Mouse (Mus musculus) embryonic facial prominence, embryonic 11.5 days (tissue): ENCODE measurements around the gene Nmnat2. TPM values are rescaled to one million over a fixed set of nuclear protein-coding genes. Genes with fewer than 3 reads are reported as not detected.

Source experiments
- ATAC-seq: fragments of 200-750 bp; cut with Nextera tagmentation; replicated peaks from 2 replicates; pipeline ENCODE4 v1.8.0; 2017; ENCODE audit warnings: low read depth; ENCODE audit not compliant: insufficient number of reproducible peaks, low FRiP score, low TSS enrichment
- DNase-seq: peaks from one replicate; pipeline ENCODE4 v3.0.0-alpha.2; 2015; ENCODE audit warnings: low spot score
- H3K27ac ChIP-seq: fragments of 300-500 bp; sonication (generic); replicated peaks from 2 replicates; pipeline ENCODE4 v1.5.1; 2014; ENCODE audit warnings: mild to moderate bottlenecking, low read depth, low read length, control low read depth
- H3K27me3 ChIP-seq: fragments of 300-500 bp; sonication (generic); 2 replicates; pipeline ENCODE4 v1.6.1; 2014; ENCODE audit warnings: mild to moderate bottlenecking, low read length, moderate library complexity, mixed read lengths; ENCODE audit not compliant: control insufficient read depth, insufficient read depth
- H3K36me3 ChIP-seq: fragments of 300-500 bp; sonication (generic); replicated peaks from 2 replicates; pipeline ENCODE4 v1.6.1; 2014; ENCODE audit warnings: low read depth, mild to moderate bottlenecking, low read length, moderate library complexity, mixed read lengths; ENCODE audit not compliant: control insufficient read depth, insufficient read depth
- H3K4me1 ChIP-seq: fragments of 300-500 bp; sonication (generic); 2 replicates; pipeline ENCODE4 v1.6.1; 2014; ENCODE audit warnings: low read length, mixed read lengths; ENCODE audit not compliant: control insufficient read depth, insufficient read depth
- H3K4me2 ChIP-seq: fragments of 300-500 bp; sonication (generic); 2 replicates; pipeline ENCODE4 v1.6.1; 2014; ENCODE audit warnings: low read depth, mild to moderate bottlenecking, control low read depth, low read length, moderate library complexity
- H3K4me3 ChIP-seq: fragments of 300-500 bp; sonication (generic); 2 replicates; pipeline ENCODE4 v1.5.1; 2014; ENCODE audit warnings: low read depth, low read length, control low read depth
- H3K9ac ChIP-seq: fragments of 300-500 bp; sonication (generic); replicated peaks from 2 replicates; pipeline ENCODE4 v1.6.1; 2014; ENCODE audit warnings: mild to moderate bottlenecking, control low read depth, low read length
- H3K9me3 ChIP-seq: fragments of 300-500 bp; sonication (generic); replicated peaks from 2 replicates; pipeline ENCODE4 v1.6.1; 2016; ENCODE audit warnings: mild to moderate bottlenecking, low read length, inconsistent platforms, mixed read lengths; ENCODE audit not compliant: control insufficient read depth
- WGBS: fragments of 180-500 bp; shearing (Covaris S2); extraction: QIAGEN DNeasy Blood & Tissue Kit; methylation state at CpG from one replicate; pipeline ENCODE4 v1.1.7; 2014; 5-methylcytosine and 5-hydroxymethylcytosine counted together
- polyA plus RNA-seq: library from polyadenylated mRNA; unstranded; fragments of >200 nt; fragmentation: Nextera tagmentation; extraction: Ambion mirVana; gene quantifications from 2 replicates; pipeline ENCODE4 v1.2.1, GENCODE M21; 2014

The Nmnat2 gene
- polyA plus RNA-seq, 1 experiment from 2014 or later: 4.3 TPM

DNA sequence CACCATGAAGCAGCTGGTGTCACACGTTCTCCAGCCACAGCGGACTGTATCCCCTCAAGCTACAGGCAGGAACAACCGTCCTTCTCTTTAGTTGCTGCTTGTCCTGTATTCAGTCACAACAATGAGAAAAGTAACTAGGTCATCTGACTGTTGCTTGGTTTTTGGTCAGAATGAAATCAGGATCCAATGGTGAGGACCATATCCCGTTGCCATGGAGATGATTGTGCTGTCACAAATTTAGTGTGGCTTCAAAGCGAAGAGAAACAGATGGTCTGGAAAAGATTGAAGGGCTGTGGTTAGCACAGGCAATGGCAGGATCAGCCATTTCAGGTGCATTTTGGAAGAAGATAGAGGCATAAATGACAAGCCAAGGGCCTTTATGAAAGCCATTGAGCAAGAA lies 18.4 kb upstream of the Nmnat2 start:
- Histone ChIP-seq H3K27me3 (no peaks in the 10 kb centered on the region), H3K9me3 (no peaks in the 10 kb centered on the region), H3K4me2 (no peak overlapping the region), H3K9ac (no peak overlapping the region), H3K27ac (no peak overlapping the region), H3K4me1 (no peaks in the 10 kb centered on the region), H3K36me3 (no peaks in the 10 kb centered on the region), H3K4me3 (no peak overlapping the region)
- ATAC-seq: no peak
- DNase-seq: peak; percentile 28
- WGBS: 75% methylated on average over 5 of the region's 5 CpGs

DNA sequence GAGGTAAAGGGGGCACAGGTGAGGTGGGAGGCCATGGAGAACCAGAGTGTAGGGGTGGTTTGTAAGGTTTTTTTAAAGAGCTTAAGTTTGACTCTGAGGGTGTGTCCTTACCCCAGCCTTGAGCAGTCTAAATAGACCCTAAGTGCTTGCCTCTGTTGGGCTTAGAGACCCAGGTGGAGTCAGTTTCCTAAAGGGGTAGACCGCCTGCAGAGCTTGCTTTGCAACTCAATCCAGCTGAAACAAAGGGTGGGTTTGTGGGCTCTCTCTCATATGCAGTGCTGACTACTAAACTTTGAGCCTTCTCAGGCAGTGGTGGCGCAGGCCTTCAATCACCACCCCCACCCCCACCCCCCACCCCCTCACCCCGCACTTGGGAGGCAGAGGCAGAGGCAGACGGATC lies 11.8 kb upstream of the Nmnat2 start:
- Histone ChIP-seq H3K4me1 (no peaks in the 10 kb centered on the region), H3K9ac (no peak overlapping the region), H3K9me3 (no peaks in the 10 kb centered on the region), H3K27ac (no peak overlapping the region), H3K4me3 (no peak overlapping the region), H3K36me3 (no peaks in the 10 kb centered on the region), H3K4me2 (no peak overlapping the region), H3K27me3 (no peaks in the 10 kb centered on the region)
- WGBS: 45% methylated on average over 4 of the region's 4 CpGs
- no peak for DNase-seq
- no peak for ATAC-seq

DNA sequence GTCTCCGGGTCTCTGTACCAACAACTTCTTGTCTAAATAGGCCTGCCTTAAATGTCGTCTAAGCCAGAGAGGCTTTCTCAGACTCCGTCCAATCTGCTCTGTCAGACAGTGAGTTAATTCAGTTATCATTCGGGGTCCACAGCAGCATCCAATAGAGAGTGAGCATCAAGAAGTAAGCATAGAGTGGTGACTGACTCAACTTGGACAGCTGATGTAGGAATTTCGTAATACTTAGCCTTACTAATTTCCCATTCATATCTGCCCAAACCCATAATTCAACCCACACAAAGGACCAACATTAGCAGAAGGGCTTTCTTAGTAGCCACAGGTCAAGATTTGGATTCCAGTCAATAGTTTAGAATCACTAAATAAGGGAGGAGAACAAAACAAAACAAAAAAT lies 626 bp upstream of the Nmnat2 start:
- Histone ChIP-seq H3K9ac (no peak overlapping the region), H3K36me3 (no peaks in the 10 kb centered on the region), H3K27me3 (peaks cover 22% of the 10 kb centered on the region), H3K4me1 (0 out of 2 replicates have a peak, but pooled peaks cover 5% of the 10 kb centered on the region), H3K4me2 (no peak overlapping the region), H3K4me3 (no peak overlapping the region), H3K9me3 (no peaks in the 10 kb centered on the region), H3K27ac (no peak overlapping the region)
- ATAC-seq: no peak
- 80% methylated on average over 5 of the region's 5 CpGs for WGBS
- no peak for DNase-seq

DNA sequence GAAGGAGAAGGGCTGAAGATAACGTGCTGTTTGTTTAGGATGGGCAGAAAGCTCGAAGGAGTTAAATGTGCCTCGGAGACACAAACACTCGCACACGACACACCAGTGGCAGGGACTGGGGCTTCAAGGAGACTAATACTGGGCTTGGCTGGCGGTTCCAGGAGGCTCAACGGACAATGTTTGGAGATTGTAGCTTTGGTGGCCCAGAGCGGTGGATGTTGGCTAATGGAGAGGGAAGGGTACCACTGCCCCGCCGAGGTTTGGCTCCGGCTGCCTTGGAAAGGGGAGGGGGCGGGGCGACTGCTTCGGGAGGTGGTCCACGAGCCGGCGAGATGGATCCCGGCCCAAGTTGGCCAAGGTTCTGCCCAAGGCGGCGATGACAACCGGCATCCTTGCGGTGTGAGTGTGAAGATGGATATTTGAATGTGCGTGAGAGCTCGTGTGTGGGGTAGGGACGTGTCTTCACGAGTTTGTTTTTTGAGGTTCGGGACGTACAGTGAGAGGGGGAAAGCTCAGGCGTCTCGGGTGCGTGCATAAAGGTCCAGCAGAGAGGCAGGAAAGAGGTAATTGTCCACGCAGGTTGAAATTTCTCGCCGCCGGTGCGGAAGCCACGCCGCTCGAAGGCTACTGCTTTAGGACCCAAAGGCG lies 895 bp downstream of the Nmnat2 start:
- Histone ChIP-seq H3K4me3 (peak overlapping the region; percentile 49), H3K4me1 (0 out of 2 replicates have a peak, but pooled peaks cover 5% of the 10 kb centered on the region), H3K9ac (no peak overlapping the region), H3K9me3 (no peaks in the 10 kb centered on the region), H3K4me2 (peak overlapping the region; percentile 84), H3K27ac (no peak overlapping the region), H3K36me3 (no peaks in the 10 kb centered on the region), H3K27me3 (peaks cover 22% of the 10 kb centered on the region)
- 2% methylated on average over 40 of the region's 40 CpGs for WGBS
- peak; percentile 50; the same call in 1 of the 2 replicates for ATAC-seq
- peak; percentile 20 for DNase-seq

DNA sequence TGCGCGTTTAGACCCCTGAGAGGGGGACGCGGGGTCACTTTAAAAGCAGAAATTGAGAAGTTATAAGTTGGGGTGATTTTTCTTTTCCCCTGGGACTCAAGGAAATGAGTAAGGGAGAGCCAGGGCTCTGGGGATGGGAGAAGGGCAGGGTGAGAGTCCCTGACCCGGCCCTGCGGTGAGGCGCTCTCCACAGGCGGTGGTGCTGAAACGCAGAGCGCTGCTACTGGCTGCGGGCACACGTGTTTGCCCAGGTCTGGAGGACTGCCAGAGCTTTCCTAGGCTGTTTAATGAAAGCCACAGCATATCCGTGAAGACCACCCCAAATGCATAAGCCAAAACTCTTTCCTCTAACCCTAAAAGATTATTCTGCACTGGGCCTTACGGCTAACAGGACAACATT lies 1.4 kb downstream of the Nmnat2 start:
- H3K4me2 ChIP-seq: peak overlapping the region; percentile 84
- peak overlapping the region; percentile 49 for H3K4me3 ChIP-seq
- H3K4me1 ChIP-seq: 0 out of 2 replicates have a peak, but pooled peaks cover 5% of the 10 kb centered on the region
- DNase-seq (peak; percentile 83), ATAC-seq (no peak; the same call in 1 of the 2 replicates)
- no peaks in the 10 kb centered on the region for H3K9me3 ChIP-seq
- H3K36me3 ChIP-seq: no peaks in the 10 kb centered on the region
- WGBS: 5% methylated on average over 14 of the region's 14 CpGs
- H3K27me3 ChIP-seq: peaks cover 22% of the 10 kb centered on the region
- H3K27ac ChIP-seq: no peak overlapping the region
- H3K9ac ChIP-seq: no peak overlapping the region

DNA sequence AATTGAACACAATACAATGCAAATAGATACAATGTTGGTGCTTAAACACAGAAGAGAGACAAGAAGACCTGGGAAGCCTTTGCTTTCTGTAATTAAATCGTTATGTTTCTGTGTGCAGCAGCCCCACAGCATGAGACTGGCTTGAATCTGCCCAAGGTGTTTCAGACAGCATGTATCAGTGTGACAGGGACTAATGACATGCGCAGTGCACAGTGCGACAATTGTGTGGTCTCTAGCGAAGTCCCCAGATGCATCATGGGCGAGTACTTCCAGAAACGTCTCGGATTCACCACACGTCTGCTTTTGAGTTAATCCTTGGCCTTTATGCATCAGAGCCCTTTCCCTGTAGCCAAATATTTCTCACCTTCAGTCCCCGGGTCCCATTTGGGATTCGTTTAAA lies 9.6 kb downstream of the Nmnat2 start:
- DNase-seq (no peak), ATAC-seq (no peak)
- Histone ChIP-seq H3K27me3 (no peaks in the 10 kb centered on the region), H3K4me3 (no peak overlapping the region), H3K9ac (no peak overlapping the region), H3K27ac (no peak overlapping the region), H3K4me1 (no peaks in the 10 kb centered on the region), H3K9me3 (no peaks in the 10 kb centered on the region), H3K36me3 (no peaks in the 10 kb centered on the region), H3K4me2 (no peak overlapping the region)
- 74% methylated on average over 10 of the region's 10 CpGs for WGBS

DNA sequence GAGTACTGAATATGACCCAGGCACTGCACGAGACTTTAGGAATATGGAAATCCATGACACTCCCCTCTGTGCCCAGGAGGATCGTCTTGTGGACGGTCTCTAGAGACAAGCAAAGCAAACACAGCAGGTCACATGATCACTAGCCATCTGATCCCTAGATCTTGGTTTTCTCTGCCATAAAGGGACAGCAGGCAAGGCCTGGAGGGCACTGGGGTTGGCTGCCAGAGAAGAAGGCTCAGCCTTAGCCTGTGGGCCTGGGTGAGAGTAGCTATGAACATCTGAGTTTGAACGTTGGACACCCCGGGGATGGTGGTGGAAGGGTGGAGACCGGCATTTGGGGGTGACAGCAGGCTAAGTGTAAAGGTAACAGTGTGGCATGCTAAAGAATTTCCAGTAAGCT lies 11.4 kb downstream of the Nmnat2 start:
- no peak overlapping the region for H3K4me2 ChIP-seq
- no peak overlapping the region for H3K4me3 ChIP-seq
- DNase-seq (no peak), ATAC-seq (no peak)
- no peaks in the 10 kb centered on the region for H3K9me3 ChIP-seq
- no peaks in the 10 kb centered on the region for H3K36me3 ChIP-seq
- 67% methylated on average over 6 of the region's 6 CpGs for WGBS
- no peaks in the 10 kb centered on the region for H3K27me3 ChIP-seq
- no peaks in the 10 kb centered on the region for H3K4me1 ChIP-seq
- H3K27ac ChIP-seq: no peak overlapping the region
- H3K9ac ChIP-seq: no peak overlapping the region

DNA sequence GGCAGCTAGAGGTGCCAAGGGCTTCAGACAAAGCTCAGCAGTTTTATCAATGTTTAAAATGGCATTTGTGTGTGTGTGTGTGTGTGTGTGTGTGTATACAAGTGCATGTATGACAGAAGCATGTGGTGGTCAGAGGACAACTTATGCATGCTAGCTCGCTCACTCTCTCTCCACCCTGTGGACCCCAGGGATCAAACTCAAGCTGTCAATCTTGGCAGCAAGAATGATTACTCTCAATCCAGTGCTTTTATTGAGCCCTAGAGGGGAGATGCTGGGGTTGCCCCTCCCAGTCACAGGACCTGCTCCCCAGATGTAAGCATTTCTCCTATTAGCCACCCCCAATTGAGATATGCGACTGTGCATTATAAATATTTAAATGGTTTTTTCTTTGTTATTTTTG lies 11.9 kb downstream of the Nmnat2 start:
- DNase-seq (no peak), ATAC-seq (no peak)
- Histone ChIP-seq H3K27ac (no peak overlapping the region), H3K9ac (no peak overlapping the region), H3K4me1 (no peaks in the 10 kb centered on the region), H3K4me3 (no peak overlapping the region), H3K36me3 (no peaks in the 10 kb centered on the region), H3K4me2 (no peak overlapping the region), H3K27me3 (no peaks in the 10 kb centered on the region), H3K9me3 (no peaks in the 10 kb centered on the region)
- WGBS: 74% methylated on average over 2 of the region's 2 CpGs
